Mouse (Mus musculus): ENCODE results near the gene D6Wsu163e.

Gene D6Wsu163e

DNA sequence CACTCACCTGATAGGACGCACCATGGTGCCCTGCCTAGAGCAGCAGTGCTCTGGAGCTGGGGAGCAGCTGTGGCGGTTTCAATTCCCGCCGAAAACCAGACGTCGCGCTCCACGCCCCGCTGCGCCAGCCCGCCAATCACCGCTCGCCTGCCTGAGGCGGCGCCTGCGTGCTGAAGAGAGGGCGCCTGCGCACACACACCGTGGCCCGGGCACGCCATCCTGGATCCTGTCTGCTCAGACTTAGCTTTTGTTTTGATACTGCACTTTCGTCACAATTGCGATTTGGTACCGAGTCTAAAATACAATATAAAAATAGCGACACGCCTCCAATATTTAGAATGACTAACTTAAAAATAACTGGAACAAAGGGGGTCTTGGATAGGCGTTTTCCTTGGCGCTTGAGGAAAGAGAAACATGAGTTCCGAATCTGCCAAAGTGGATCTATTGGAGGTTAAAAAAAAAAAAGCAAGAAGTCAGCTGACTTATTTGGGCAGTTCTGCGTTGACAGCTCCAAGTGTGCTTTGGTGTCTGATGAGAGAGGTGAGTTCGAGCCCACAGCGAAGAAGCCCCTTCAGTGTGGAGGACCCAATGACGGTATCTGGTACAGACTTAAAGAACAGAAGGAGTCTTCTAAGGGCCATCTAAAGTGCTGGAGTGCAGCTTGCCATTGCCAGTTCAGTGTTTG is at the start of gene D6Wsu163e, which contains the start of gene Rad51ap1:
D6Wsu163e (plus strand) TSS at position 476 of the 685 bp plus-strand sequence.
Rad51ap1 (minus strand) TSS at position 101 of the 685 bp plus-strand sequence.
- ATAC-seq (ENCODE audit: low TSS enrichment): peak; percentile 98

- ATAC-seq (ENCODE audit: low TSS enrichment): no peak
Observed at GRCm38 (mm10) chr6:126907378-126907777, 32.4 kb upstream of the D6Wsu163e start.

DNA sequence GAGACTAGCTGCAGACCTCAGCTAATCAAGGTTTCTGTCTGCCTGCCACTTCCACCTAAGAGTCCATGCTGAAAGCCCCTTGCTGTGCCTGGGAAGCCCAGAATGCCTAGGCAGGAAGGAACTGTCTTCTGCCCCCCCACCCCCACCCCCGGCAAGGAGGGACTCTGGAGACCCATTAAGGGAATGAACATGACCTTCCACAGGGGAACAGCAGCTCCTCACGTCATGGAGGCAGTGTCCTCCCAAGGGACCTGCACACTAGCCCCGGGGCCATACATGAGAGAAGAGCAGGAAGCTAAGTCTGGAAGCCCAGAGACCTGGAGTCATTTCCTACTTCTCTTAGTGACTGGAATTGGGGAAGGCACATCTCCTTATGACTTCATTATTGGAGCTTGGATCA is 31.9 kb upstream of the D6Wsu163e start:
- ATAC-seq (ENCODE audit: low TSS enrichment): no peak

GRCm38 (mm10) chr6:126910727-126911126 is 29.0 kb upstream of the D6Wsu163e start:
- no peak for ATAC-seq (ENCODE audit: low TSS enrichment)

DNA sequence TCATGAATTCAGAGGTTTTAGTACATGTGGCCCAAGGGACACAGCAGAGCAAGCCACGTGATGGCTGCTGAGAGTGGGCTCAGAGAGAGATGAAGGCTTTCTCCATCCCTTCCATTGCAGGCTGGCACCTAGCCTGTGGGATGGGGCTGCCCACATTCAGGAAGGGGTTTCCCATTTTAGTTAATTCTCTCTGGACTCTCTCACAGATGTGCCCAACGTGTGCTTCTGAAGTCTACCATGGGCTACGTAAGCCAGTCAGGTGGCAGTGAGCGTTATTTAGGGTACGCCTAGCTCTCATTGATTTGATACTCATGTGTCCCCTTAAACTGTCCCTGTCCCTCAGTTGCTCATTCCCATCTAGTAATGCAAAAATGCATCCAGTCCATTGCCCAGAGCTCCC is 24.8 kb upstream of the D6Wsu163e start:
- ATAC-seq (ENCODE audit: low TSS enrichment): no peak

- ATAC-seq (ENCODE audit: low TSS enrichment): peak; percentile 23; the same call in 1 of the 2 replicates
Observed at GRCm38 (mm10) chr6:126921111-126921881, 18.5 kb upstream of the D6Wsu163e start, which contains the start of gene Dyrk4. Dyrk4 (minus strand) TSS chr6:126921839.

DNA sequence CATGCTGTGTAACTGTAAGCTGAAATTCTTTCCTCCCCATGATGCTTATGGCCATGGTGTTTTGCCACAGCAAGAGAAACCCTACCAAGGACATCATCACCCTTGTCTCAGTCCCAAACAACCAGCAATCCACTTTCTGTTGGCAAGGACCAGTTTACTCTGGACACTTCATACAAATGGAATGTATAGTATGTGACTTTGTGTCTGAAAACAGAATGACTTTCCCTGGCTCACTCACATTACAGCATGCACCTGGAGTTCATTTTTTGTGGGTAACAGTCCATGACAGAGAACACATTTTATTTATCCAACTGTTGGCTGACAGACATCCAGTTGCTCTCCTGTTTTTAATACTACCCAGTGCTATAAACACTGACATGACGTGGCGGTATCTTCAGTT is 6.9 kb upstream of the D6Wsu163e start:
- ATAC-seq (ENCODE audit: low TSS enrichment): no peak

DNA sequence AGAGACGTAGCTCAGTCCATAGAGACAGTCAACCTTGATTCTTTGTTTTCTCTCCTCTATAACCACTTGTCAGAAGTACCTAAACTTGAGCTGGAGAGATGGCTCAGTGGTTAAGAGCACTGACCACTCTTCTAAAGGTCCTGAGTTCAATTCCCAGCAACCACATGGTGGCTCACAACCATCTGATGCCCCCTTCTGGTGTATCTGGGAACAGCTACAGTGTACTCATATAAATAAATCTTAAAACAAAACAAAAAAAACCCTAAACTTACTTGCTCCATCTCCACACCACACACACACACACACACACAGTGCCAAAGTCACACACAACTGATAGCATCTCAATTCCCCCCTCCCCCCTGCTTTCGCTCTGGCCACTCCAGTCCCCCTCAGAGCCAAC is 1.7 kb upstream of the D6Wsu163e start:
- ATAC-seq (ENCODE audit: low TSS enrichment): no peak

DNA sequence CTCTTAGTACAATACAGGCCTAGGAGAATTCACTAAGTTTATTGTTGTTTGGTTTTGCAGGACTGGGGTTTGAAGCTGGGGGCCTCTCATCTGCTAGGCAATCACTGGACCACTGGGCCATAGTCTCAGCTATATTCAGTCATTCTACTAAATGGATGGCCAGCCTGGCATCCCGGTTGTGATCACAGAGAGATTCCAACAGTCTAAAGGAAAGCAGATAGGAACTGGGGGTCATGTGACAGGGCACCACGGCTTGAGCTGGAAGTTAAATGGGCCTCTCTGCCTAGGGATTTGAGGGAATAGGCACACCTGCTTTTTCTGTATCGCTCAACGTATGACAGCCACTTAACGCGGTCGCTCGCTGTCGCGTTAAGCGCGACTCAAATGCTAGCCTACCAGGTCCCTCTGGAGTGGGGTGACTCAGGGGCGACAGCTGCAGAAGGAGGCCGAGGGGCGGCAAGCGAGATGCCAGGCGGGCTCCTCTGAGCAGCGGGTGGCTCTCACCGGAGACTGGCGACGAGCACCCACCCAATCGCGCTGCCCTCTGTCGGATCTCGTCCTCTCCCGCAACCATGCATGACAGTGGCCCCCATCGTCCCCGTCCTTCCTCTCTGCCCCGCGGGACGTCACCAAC is 792 bp upstream of the D6Wsu163e start:
- no peak for ATAC-seq (ENCODE audit: low TSS enrichment)

- peak; percentile 41 for ATAC-seq (ENCODE audit: low TSS enrichment)
Observed at GRCm38 (mm10) chr6:126940451-126940850, 689 bp downstream of the D6Wsu163e start.

GRCm38 (mm10) chr6:126948336-126948735 is 8.6 kb downstream of the D6Wsu163e start:
- ATAC-seq (ENCODE audit: low TSS enrichment): no peak

DNA sequence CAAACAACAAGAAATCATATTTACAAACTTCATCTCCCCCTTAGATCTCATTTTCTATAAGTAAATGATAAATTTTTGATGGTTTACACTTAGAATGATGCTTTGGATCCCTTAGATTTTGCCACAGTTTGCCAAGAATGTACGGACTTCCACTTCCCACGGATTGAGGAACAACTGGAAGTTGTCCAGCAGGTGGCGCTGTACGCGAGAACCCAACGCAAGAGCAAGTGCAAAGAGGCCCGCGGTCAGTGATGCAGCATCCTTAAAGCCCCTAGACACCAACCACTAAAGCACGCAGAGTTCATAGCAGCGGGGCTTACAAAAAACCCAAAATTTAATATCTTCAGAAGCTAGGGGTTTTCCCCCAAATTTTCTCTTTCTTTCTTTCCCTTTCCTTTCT is 16.0 kb downstream of the D6Wsu163e start:
- peak; percentile 62; the same call in 1 of the 2 replicates for ATAC-seq (ENCODE audit: low TSS enrichment)

GRCm38 (mm10) chr6:126961371-126962018 is 21.7 kb downstream of the D6Wsu163e start:
- no peak for ATAC-seq (ENCODE audit: low TSS enrichment)

DNA sequence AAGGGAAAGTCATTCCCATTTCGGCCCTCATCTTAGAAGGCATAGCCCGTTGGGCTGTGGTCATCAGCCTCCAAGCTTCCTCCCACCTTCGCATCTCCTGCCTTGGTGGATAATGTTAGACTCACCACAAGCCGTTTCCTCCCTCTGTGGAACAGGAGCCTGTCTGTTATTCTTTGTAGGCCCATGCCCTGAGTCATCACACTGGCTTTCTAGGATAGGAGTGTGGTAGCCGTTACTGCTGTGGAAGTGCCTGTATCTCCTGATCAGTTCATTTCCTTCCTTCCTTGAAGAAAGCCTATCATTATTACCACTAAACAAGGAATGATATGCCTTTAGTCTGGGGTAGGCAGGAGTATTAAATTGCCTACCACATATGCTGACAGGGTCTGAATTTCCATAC is 22.9 kb downstream of the D6Wsu163e start:
- no peak for ATAC-seq (ENCODE audit: low TSS enrichment)

GRCm38 (mm10) chr6:126963426-126963825 is 23.7 kb downstream of the D6Wsu163e start:
- ATAC-seq (ENCODE audit: low TSS enrichment): no peak

DNA sequence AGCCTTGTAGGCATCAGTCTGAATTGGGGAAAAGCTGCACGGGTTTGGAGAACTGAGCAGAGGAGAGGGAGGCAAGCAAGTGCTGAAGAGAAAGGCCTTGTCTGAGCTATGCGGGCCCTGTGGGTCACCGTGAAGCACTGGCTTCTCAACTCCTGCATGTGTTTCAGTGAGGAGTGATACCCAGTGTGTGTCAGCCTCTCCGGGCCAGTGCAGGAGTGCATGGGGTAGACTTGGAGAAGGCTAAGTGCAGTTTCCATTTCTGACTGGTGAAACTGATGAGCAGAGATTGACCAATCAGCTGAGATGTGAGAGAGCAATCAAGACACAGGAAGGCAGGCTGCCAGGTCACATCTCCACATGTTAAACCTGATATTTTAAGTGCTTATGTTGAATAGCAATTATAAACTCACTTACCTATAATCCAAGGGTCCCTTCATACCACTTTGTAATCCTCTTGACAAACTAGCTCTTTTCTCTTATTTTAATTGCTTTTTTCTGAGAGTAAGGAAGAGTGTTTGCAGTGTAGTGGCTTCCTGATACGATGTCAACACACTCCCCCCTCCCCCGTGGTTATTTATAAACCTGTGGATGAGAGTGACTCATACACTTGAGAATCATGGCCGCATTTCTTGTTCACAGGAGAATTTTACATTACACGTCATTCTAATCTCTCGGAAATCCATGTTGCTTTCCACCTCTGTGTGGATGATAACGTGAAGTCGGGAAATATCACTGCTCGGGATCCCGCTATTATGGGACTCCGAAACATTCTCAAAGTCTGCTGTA is 26.7 kb downstream of the D6Wsu163e start:
- peak; percentile 59 for ATAC-seq (ENCODE audit: low TSS enrichment)

DNA sequence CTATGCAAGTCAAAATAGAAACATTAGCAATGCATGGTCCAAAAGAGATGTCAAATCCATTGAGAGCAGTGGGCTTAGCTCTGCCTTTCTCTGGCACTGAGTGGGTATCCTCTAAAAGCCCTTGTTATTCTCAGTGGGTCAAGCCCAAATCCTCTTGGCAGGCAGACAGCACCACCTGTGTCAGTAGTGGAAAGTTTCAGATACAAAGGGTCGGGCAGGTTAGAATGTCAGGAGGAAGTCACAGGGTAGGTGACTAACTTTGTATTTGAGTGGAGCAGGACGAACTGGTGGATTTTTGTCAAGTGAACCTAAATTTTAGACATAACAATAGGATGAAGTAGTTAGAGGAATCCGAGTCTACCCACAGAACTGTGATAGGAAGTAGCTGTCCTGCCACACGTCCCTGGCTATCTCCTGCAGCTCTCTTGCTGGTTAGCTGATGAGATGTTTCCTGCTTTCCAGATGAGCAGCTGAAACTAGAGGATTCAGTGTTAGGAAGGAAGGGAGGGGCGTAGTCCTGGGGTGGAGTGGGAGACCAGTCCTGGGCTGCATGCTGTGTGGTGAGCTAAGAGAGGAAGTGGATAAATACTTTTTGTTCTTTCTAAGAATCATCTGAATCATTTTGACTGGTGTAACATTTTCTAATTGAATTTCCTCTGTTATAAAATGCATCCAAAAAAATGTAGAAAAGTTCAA is 41.9 kb downstream of the D6Wsu163e start:
- no peak for ATAC-seq (ENCODE audit: low TSS enrichment)

DNA sequence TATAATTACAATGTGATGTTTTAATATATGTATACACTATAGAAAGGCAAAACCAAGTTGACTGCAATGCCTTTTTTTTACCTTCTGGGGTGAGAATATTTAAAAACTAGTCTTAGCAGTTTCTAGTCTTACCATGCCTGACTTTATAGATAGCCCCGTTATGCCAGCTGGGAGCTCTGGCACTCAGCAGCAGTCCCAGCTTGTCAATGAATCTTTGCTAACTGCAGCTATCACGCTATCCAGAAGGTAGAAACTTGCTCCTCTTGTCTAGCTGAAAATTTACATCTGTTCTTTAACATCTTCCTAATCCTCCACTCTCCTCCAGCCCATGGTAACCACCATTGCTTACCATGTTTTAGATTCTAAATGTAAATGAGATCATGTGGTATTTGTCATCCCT is 53.9 kb downstream of the D6Wsu163e start:
- ATAC-seq (ENCODE audit: low TSS enrichment): no peak

- ATAC-seq (ENCODE audit: low TSS enrichment): no peak
Observed at GRCm38 (mm10) chr6:126995494-126995893, 55.7 kb downstream of the D6Wsu163e start.

GRCm38 (mm10) chr6:126996399-126996798 is 56.6 kb downstream of the D6Wsu163e start:
- ATAC-seq (ENCODE audit: low TSS enrichment): no peak

- ATAC-seq (ENCODE audit: low TSS enrichment): no peak
Observed at GRCm38 (mm10) chr6:127005646-127006045, 65.9 kb downstream of the D6Wsu163e start.

Data from frontal cortex, adult (tissue).